Mouse (Mus musculus) bone marrow macrophage, adult 2 months (primary cell): ENCODE results near the gene Map7.

Source experiments
- CTCF ChIP-seq: IDR thresholded peaks from 2 replicates; pipeline ENCODE4 v1.5.1; 2012; ENCODE audit warnings: low read depth, mild to moderate bottlenecking, low read length, moderate library complexity
- POLR2A ChIP-seq: IDR thresholded peaks from 2 replicates; pipeline ENCODE4 v1.6.1; 2012; ENCODE audit warnings: mild to moderate bottlenecking, low read depth, low read length, borderline replicate concordance

DNA sequence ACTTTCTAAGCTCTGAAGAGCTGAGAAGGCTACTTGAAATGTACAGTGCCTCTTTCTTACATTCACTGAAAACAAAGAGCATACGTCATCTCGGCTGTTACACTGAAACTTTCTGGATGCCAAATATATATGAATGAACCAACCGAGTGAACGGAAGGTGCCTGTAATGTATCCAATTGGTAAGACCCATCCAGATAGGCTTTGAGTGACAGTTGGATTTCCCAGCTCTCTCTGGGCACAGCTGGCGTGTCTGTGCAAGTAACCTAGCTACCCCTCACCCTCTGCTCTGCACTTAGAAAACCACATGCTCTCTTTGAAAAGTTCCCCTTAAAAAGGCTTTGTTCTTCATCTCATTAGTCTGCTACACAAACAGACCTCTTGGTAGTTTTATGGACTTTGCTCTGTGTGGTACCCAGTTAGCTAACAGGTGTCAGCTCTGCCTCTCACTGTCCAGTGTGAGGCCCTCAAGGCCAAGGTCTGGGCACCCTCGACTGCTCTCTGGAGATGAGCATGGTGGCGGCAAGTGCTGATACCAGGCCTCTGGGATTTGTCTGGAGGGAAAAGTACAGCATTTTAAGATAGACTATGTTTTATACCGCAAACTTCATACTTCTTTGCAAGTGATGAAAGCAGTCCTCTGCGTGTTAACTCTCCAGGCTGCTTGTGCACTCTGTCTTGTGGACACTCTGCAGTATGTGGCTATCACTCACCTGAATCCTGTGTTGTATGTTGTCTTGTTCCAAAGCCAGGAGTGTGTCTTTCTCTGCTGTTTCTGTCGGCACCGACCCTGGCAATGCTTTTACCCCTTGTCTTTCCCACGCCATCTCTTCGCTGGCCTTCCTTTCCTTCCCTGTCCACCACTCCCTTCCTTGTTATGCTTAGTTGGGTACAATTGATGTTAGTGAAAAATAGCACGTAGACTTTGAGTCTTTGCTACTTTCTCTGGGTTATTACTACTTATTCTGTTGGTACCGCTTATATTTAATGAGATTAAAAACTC lies 109.8 kb downstream of the Map7 start:
- TF ChIP-seq CTCF (no peak), POLR2A (no peak)
